Mouse (Mus musculus): ENCODE results near the gene Ankrd13c. TPM values are rescaled to one million over a fixed set of nuclear protein-coding genes. Genes with fewer than 3 reads are reported as not detected.
A peak's percentile ranks its signal among the peaks of the same experiment; 100 is the strongest.

Ankrd13c gene
- polyA plus RNA-seq, 1 experiment from 2014 or later: 28.6 TPM

DNA sequence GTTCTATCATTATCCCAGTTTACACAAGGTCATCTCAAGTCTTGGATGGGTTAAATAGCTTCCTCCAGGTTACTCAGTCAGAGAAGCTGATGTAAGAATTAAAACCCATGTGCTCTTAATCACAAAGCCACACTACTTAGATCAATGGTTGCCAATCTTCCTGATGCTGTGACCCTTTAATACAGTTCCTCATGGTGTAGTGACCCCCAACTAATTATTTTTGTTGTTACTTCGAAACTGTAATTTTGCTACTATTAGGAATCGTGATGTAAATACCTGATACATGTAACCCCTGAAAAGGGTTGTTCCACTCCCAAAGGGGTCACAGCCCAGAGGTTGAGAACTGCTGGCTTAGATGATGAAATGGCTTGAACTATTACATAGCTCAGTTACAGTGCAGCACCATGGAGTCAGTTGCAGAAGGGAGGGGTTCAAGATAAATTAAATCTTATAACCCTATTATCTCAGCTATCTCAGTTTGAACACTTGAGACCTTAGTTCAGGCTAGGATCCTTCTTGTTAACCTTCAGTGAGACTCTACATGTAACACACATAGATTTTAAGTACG lies 23.7 kb upstream of the Ankrd13c start:
- DNase-seq (ENCODE audit: low spot score): no peak
- Histone ChIP-seq H3K4me3 (ENCODE audit: low read depth, low read length) (no peak overlapping the region), H3K9ac (ENCODE audit: low read depth, low read length) (no peak overlapping the region), H3K27ac (ENCODE audit: low read depth, low read length) (no peak overlapping the region), H3K36me3 (ENCODE audit: control insufficient read depth, insufficient read depth, low read length) (no peaks in the 10 kb centered on the region), H3K27me3 (replicated peaks; ENCODE audit: control insufficient read depth, insufficient read depth, low read length) (peaks cover 3% of the 10 kb centered on the region; the same call in 1 of the 2 replicates), H3K4me1 (replicated peaks; ENCODE audit: control insufficient read depth, insufficient read depth, low read length) (no peaks in the 10 kb centered on the region; the same call in 1 of the 2 replicates), H3K4me2 (peak overlapping the region; percentile 81), H3K9me3 (ENCODE audit: control insufficient read depth, low read length) (no peaks in the 10 kb centered on the region)
- no peak for ATAC-seq (replicated peaks; ENCODE audit: low FRiP score)
- WGBS: 82% methylated on average over 3 of the region's 3 CpGs

GRCm38 (mm10) chr3:157924692-157925328 lies 22.2 kb upstream of the Ankrd13c start, which contains the start of gene Cth:
Cth (minus strand) TSS chr3:157925077.
- ATAC-seq (replicated peaks; ENCODE audit: low FRiP score) (peak; percentile 99), DNase-seq (ENCODE audit: low spot score) (peak; percentile 88)
- H3K27me3 ChIP-seq (replicated peaks; ENCODE audit: control insufficient read depth, insufficient read depth, low read length): peaks cover 3% of the 10 kb centered on the region; the same call in 1 of the 2 replicates
- peak within 1 kb of the TSS; percentile 48 for H3K9ac ChIP-seq (ENCODE audit: low read depth, low read length)
- WGBS: under 1% methylated on average over 30 of the region's 30 CpGs
- H3K27ac ChIP-seq (ENCODE audit: low read depth, low read length): 0 out of 2 replicates have a peak within 1 kb of the TSS, but pooled peaks have one; percentile 20
- no peaks in the 10 kb centered on the region; the same call in 1 of the 2 replicates for H3K4me1 ChIP-seq (replicated peaks; ENCODE audit: control insufficient read depth, insufficient read depth, low read length)
- H3K36me3 ChIP-seq (ENCODE audit: control insufficient read depth, insufficient read depth, low read length): no peaks in the 10 kb centered on the region
- peak within 1 kb of the TSS; percentile 81 for H3K4me2 ChIP-seq
- H3K4me3 ChIP-seq (ENCODE audit: low read depth, low read length): peak within 1 kb of the TSS; percentile 53
- no peaks in the 10 kb centered on the region for H3K9me3 ChIP-seq (ENCODE audit: control insufficient read depth, low read length)

GRCm38 (mm10) chr3:157925706-157926510 lies 21.1 kb upstream of the Ankrd13c start:
- H3K27ac ChIP-seq (ENCODE audit: low read depth, low read length): no peak overlapping the region
- H3K9me3 ChIP-seq (ENCODE audit: control insufficient read depth, low read length): no peaks in the 10 kb centered on the region
- no peak overlapping the region for H3K4me3 ChIP-seq (ENCODE audit: low read depth, low read length)
- no peaks in the 10 kb centered on the region; the same call in 1 of the 2 replicates for H3K4me1 ChIP-seq (replicated peaks; ENCODE audit: control insufficient read depth, insufficient read depth, low read length)
- no peak overlapping the region for H3K9ac ChIP-seq (ENCODE audit: low read depth, low read length)
- no peaks in the 10 kb centered on the region for H3K36me3 ChIP-seq (ENCODE audit: control insufficient read depth, insufficient read depth, low read length)
- DNase-seq (ENCODE audit: low spot score) (no peak), ATAC-seq (replicated peaks; ENCODE audit: low FRiP score) (no peak)
- H3K4me2 ChIP-seq: no peak overlapping the region
- H3K27me3 ChIP-seq (replicated peaks; ENCODE audit: control insufficient read depth, insufficient read depth, low read length): peaks cover 3% of the 10 kb centered on the region; the same call in 1 of the 2 replicates
- WGBS: 85% methylated on average over 14 of the region's 14 CpGs

GRCm38 (mm10) chr3:157926761-157927160 lies 20.3 kb upstream of the Ankrd13c start:
- 63% methylated on average over 2 of the region's 2 CpGs for WGBS
- H3K4me1 ChIP-seq (replicated peaks; ENCODE audit: control insufficient read depth, insufficient read depth, low read length): no peaks in the 10 kb centered on the region; the same call in 1 of the 2 replicates
- H3K27ac ChIP-seq (ENCODE audit: low read depth, low read length): no peak overlapping the region
- H3K27me3 ChIP-seq (replicated peaks; ENCODE audit: control insufficient read depth, insufficient read depth, low read length): peaks cover 3% of the 10 kb centered on the region; the same call in 1 of the 2 replicates
- no peaks in the 10 kb centered on the region for H3K9me3 ChIP-seq (ENCODE audit: control insufficient read depth, low read length)
- H3K9ac ChIP-seq (ENCODE audit: low read depth, low read length): no peak overlapping the region
- H3K36me3 ChIP-seq (ENCODE audit: control insufficient read depth, insufficient read depth, low read length): no peaks in the 10 kb centered on the region
- no peak overlapping the region for H3K4me2 ChIP-seq
- no peak overlapping the region for H3K4me3 ChIP-seq (ENCODE audit: low read depth, low read length)
- ATAC-seq (replicated peaks; ENCODE audit: low FRiP score) (no peak), DNase-seq (ENCODE audit: low spot score) (no peak)

DNA sequence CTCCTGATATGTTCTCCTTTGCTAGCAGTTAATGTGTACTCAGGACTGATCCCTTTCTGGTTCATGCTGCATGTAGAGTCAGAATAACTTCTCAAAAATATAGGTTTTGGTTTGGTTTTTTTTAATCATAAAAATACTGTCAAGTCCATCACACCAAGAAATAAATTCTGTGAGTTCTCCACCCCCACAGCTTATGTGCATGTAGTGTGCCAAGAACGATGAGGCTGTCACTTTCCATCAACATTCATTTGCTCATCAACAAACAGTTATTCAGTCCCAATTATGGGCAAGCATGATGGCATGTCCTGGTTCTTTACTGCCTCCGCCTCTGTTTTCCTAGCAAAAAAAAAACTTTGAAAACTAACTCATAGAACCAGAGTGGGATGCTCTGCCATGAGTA lies 18.3 kb upstream of the Ankrd13c start:
- 83% methylated on average over 2 of the region's 2 CpGs for WGBS
- no peak overlapping the region for H3K4me3 ChIP-seq (ENCODE audit: low read depth, low read length)
- H3K27me3 ChIP-seq (replicated peaks; ENCODE audit: control insufficient read depth, insufficient read depth, low read length): peaks cover 3% of the 10 kb centered on the region; the same call in 1 of the 2 replicates
- DNase-seq (ENCODE audit: low spot score): no peak
- no peaks in the 10 kb centered on the region for H3K36me3 ChIP-seq (ENCODE audit: control insufficient read depth, insufficient read depth, low read length)
- no peaks in the 10 kb centered on the region; the same call in 1 of the 2 replicates for H3K4me1 ChIP-seq (replicated peaks; ENCODE audit: control insufficient read depth, insufficient read depth, low read length)
- H3K9me3 ChIP-seq (ENCODE audit: control insufficient read depth, low read length): no peaks in the 10 kb centered on the region
- no peak overlapping the region for H3K4me2 ChIP-seq
- no peak overlapping the region for H3K9ac ChIP-seq (ENCODE audit: low read depth, low read length)
- no peak for ATAC-seq (replicated peaks; ENCODE audit: low FRiP score)
- no peak overlapping the region for H3K27ac ChIP-seq (ENCODE audit: low read depth, low read length)

GRCm38 (mm10) chr3:157929417-157929816 lies 17.6 kb upstream of the Ankrd13c start:
- H3K9ac ChIP-seq (ENCODE audit: low read depth, low read length): no peak overlapping the region
- 73% methylated on average over 1 of the region's 1 CpGs for WGBS
- no peak overlapping the region for H3K4me2 ChIP-seq
- ATAC-seq (replicated peaks; ENCODE audit: low FRiP score): no peak
- H3K4me1 ChIP-seq (replicated peaks; ENCODE audit: control insufficient read depth, insufficient read depth, low read length): no peaks in the 10 kb centered on the region; the same call in 1 of the 2 replicates
- no peak overlapping the region for H3K27ac ChIP-seq (ENCODE audit: low read depth, low read length)
- H3K4me3 ChIP-seq (ENCODE audit: low read depth, low read length): no peak overlapping the region
- no peaks in the 10 kb centered on the region for H3K9me3 ChIP-seq (ENCODE audit: control insufficient read depth, low read length)
- H3K36me3 ChIP-seq (ENCODE audit: control insufficient read depth, insufficient read depth, low read length): no peaks in the 10 kb centered on the region
- H3K27me3 ChIP-seq (replicated peaks; ENCODE audit: control insufficient read depth, insufficient read depth, low read length): peaks cover 3% of the 10 kb centered on the region; the same call in 1 of the 2 replicates
- DNase-seq (ENCODE audit: low spot score): no peak

DNA sequence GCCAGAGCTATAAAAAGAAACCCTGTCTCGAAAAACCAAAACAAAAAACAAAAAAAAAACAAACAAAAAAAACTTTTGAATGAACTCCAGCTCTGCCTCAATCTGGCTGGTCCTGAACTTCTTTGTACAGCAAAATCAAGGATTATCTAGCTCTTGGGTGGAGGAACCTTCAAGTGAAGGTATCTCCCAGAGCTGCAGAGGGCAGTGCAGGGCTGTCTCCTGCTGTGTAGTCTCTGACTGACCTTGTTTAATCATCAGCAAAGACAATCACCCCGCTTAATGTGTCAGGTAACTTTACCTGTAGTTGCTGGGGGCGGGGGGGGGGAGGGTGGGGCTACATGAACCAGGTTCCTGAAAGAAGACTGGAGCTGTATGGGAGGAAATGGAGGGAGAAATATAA lies 15.4 kb upstream of the Ankrd13c start:
- Histone ChIP-seq H3K4me1 (replicated peaks; ENCODE audit: control insufficient read depth, insufficient read depth, low read length) (no peaks in the 10 kb centered on the region), H3K9ac (ENCODE audit: low read depth, low read length) (no peak overlapping the region), H3K27ac (ENCODE audit: low read depth, low read length) (no peak overlapping the region), H3K4me2 (no peak overlapping the region), H3K27me3 (replicated peaks; ENCODE audit: control insufficient read depth, insufficient read depth, low read length) (peaks cover 2% of the 10 kb centered on the region; the same call in 1 of the 2 replicates), H3K4me3 (ENCODE audit: low read depth, low read length) (no peak overlapping the region), H3K36me3 (ENCODE audit: control insufficient read depth, insufficient read depth, low read length) (no peaks in the 10 kb centered on the region), H3K9me3 (ENCODE audit: control insufficient read depth, low read length) (no peaks in the 10 kb centered on the region)
- 41% methylated on average over 3 of the region's 3 CpGs for WGBS
- no peak for DNase-seq (ENCODE audit: low spot score)
- no peak; the same call in 1 of the 2 replicates for ATAC-seq (replicated peaks; ENCODE audit: low FRiP score)

DNA sequence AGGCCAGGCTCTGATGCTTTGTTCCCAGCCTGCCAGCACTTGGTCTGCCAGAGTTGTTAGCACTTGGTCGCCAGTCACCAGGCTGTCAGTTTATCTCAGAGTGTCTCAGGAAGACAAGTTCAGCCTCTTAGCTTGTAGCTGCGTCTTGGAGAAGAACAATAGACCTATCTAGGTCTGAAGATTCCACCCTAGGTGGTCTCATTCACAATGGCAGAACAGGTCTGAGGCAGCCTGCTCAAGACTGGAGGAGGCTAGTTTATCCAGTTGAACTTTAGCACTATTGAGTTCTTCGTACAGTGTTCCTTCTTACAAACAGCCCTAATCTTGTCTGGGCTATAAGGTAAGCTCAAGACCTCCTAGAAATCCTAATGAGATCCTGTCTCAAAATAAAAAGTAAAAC lies 15.0 kb upstream of the Ankrd13c start:
- DNase-seq (ENCODE audit: low spot score) (no peak), ATAC-seq (replicated peaks; ENCODE audit: low FRiP score) (no peak)
- Histone ChIP-seq H3K9ac (ENCODE audit: low read depth, low read length) (no peak overlapping the region), H3K4me3 (ENCODE audit: low read depth, low read length) (no peak overlapping the region), H3K27me3 (replicated peaks; ENCODE audit: control insufficient read depth, insufficient read depth, low read length) (peaks cover 2% of the 10 kb centered on the region; the same call in 1 of the 2 replicates), H3K27ac (ENCODE audit: low read depth, low read length) (no peak overlapping the region), H3K9me3 (ENCODE audit: control insufficient read depth, low read length) (no peaks in the 10 kb centered on the region), H3K36me3 (ENCODE audit: control insufficient read depth, insufficient read depth, low read length) (no peaks in the 10 kb centered on the region), H3K4me1 (replicated peaks; ENCODE audit: control insufficient read depth, insufficient read depth, low read length) (no peaks in the 10 kb centered on the region), H3K4me2 (no peak overlapping the region)
- 41% methylated on average over 3 of the region's 3 CpGs for WGBS

Measured in liver, embryonic 11.5 days (tissue).